Mouse (Mus musculus) induced T-regulatory cell, adult 2 months (primary cell): ENCODE measurements around the gene Tmc7.

Experiments
- DNase-seq: peaks from one replicate; pipeline ENCODE4 v3.0.0-alpha.2; 2012; ENCODE audit warnings: low read depth

Gene Tmc7

DNA sequence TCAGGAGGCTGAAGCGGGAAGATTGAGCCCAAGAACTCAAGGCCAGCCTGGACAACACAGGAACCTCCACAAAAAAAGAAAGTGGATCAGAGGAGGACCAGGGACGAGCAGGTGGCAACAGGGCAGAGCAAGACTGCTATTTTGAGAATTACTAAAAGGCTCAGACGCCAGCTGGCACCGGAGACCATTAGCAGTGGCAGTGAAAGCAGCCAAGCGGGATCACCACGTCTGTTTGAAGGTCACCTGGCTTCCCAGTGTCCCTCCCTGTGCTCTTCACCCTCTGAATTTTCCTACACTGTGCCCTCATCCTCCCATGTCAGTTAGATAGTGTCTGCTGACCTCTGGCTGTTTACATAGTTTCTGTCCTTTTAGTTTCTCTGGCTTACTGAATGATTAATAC lies 1.3 kb upstream of the Tmc7 start:
- DNase-seq = no peak

DNA sequence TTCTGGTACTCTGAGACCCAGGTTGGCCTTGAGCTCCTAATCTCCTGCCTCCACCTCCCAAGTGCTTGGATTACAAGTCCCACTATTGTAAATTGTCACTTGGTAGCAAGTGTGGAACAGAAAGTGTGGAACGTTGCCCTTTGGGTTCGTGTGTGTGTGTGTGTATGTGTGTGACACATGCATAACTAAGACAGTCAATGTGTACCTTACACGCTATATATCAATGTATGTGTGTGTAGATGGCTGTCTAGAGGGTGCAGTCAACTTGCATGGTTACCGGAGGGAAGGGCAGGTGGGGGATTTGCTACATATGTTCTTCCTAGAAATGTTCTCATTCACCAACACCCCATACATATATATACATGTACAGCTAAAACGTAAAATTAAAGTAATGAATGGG lies 390 bp upstream of the Tmc7 start:
- no peak for DNase-seq

DNA sequence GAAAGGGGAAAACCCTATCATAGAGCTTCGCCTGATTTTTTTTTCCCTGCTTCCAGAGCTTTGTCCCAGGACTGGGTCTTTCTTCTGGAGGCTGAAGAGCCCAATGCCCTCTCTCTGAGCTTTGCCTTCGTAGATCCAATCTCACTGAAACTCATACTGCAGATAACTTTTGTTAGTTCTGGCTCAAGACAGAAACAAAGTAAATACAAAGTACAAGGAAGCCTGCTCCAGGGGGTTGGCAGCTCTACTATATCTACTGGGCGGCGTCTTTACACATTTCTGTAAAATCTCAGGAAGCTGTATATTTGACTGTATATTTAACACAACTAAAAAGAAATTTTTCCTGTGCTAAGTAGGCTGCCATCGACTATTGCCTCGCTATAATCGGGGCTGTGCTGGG lies 715 bp downstream of the Tmc7 start:
- no peak for DNase-seq

- no peak for DNase-seq
These were observed 4.6 kb downstream of the Tmc7 start for GRCm38 (mm10) chr7:118579938-118580337.

GRCm38 (mm10) chr7:118578269-118578668 lies 6.3 kb downstream of the Tmc7 start:
- no peak for DNase-seq

DNA sequence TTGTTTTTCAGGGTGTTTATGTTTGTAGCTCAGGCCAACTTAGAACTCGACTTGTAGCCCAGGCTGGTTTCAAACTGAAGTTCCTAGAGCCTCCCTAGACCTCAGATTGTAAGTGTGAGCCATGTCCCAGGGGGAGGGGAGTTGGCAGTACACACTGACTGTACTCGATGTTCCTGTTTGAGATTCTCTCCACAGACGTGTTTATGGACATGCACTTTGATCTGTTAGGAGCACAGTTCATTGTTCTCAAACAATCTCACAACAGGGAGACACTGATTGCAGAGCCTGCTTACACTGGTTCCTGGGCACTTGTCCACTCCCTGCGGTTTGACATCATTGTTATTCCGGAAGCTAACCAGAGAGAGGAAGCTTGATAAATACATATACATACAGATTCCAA lies 12.5 kb downstream of the Tmc7 start:
- no peak for DNase-seq

GRCm38 (mm10) chr7:118571350-118571749 lies 13.2 kb downstream of the Tmc7 start:
- DNase-seq = no peak

- DNase-seq = no peak
These were observed 15.4 kb downstream of the Tmc7 start for GRCm38 (mm10) chr7:118569121-118569543.

GRCm38 (mm10) chr7:118554290-118554689 lies 30.2 kb downstream of the Tmc7 start:
- DNase-seq = no peak

DNA sequence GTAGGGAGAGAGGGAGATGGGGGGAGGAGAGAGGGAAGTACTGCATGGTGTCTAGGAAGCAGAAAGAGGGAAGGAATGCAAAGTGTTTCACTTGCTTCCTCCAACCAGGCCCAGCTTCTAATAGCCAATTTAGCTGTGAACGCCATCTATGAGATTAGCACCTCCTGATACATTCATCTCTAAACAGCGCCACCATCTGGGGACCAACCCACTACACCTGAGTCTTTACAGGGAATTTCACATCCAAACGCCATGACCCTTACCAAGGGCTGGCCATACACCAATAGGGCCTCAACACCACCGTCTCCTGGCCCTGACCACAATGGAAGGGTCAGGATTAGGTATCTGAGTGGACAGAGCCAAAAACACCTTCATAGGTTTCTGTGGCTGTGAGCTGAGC lies 30.7 kb downstream of the Tmc7 start:
- no peak for DNase-seq

DNA sequence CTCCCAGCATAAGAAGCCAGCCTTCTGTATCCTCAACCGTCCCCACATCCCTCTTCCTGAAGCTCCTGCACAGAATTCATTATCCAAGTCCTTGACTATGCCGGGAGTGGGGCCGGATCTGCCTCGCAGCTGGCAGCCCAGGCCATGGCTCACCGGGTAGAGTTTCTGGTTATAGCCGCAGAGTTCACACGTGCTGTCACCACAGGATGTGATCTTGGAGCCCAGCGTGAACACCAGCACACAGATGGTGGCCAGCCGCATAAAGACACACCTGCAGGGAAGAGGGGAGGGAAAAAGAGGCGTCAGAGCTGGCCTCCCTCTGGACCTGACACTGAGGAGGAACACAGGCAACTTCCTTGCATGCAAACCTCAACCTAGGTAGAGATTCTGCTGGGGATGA lies 37.1 kb downstream of the Tmc7 start:
- no peak for DNase-seq

GRCm38 (mm10) chr7:118544128-118544527 lies 40.4 kb downstream of the Tmc7 start:
- no peak for DNase-seq

DNA sequence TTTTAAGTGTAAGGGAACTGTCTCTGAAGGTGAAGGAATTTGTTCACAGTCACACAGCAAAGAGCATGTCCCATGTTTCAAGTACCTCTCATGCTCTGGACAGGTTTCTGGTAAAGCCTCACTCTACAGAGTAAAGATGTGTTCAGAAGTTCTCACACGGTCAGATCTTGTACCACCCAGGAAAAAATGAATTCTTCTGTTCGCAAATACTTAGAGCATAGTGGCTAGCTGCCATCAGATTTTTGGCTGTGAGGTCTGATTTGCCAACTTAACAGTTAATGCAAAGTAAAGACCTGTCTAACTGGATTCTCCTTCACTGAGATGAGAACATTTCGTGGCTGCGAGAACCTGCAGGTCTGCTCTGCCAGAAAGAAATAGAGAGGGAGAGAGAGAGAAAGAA lies 49.5 kb downstream of the Tmc7 start:
- DNase-seq = no peak

DNA sequence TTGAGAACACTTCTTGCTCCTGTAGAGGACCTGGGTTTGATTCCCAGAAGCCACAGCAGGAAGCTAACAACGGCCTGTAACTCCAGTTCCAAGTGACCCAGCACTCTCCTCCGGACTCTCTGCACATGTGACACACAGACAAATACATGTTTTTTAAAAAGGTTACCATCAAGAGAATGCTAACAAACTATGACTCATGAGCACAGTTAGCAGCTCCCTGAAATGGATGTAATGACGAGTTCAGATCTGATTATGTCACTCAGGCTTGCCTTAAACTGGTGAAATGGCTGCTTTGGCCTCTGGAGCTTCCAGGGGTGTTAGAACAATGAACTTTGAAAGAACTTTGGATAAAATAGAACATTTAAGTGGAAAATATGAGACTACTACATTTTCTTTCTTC lies 50.2 kb downstream of the Tmc7 start:
- peak; percentile 15 for DNase-seq

- DNase-seq = peak; percentile 100
These were observed 51.4 kb downstream of the Tmc7 start, which contains the start of gene Coq7 for GRCm38 (mm10) chr7:118533178-118533578. TSS of gene Coq7 (minus strand) at chr7:118533356.

DNA sequence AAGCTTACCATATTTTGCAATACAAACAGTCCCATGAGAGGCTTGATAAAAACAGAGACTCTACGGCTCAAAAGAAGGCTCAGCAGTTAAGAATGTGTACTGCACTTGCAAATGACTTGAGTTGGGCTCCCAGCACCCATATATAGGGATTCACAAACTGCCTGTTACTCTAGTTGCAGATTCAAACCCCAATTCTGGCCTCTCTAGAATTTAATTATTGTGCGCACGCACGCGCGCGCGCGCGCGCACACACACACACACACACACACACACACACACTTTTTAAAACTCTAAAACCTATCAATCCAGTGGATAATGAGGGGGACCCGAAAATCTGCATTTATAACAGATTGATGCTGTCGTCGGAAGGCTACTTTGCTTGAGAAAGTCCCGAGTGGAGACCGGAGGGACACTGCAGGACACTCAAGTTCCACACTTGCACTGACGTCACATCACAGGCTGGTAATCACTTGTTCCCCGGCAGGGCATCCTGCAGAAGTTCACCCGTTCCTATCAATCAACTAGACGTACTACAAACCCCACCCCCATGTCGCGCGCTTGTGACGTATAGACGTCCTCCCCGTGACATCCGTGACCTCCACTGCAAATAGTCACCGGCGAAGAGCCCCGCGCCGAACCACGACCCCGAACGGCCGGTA lies 51.9 kb downstream of the Tmc7 start:
- DNase-seq = peak; percentile 99

DNA sequence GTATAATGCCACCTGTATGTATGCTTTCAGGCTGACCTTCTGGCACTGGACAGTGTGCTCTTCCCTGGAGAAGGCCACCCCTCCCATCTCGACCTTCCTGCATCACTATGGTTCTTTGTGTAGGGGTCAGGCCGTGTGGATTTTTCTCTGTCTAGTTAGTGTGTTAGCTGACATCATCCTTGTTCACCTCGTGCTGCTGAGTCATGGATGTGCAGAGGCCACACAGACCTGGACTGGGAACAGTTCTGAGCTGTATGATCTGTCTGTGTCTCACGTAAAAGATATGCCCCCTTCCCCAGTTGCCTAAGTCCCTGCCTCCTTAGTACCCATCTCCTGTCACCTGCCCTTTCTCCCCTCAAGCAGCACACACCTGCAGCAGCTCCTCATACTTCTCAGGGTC lies 57.6 kb downstream of the Tmc7 start:
- no peak for DNase-seq

DNA sequence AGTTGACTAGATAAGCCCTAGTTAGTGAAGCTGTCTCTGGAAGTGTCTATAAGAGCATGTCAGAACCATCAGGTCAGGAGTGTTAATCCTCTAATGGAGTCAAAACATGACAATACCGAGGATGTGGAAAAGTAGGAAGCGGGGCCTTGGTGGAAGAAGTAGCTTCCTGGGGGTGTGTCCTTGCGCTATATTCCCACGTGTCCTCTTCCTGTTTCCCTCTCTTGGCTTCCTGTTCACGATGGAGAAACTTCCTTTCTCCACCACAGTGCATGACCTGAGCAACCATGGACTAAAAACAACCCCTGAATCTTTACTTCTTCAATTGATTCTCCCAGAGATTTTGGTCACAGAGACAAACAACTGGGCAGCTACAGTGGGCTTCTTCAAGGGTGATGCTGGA lies 62.5 kb downstream of the Tmc7 start:
- no peak for DNase-seq

DNA sequence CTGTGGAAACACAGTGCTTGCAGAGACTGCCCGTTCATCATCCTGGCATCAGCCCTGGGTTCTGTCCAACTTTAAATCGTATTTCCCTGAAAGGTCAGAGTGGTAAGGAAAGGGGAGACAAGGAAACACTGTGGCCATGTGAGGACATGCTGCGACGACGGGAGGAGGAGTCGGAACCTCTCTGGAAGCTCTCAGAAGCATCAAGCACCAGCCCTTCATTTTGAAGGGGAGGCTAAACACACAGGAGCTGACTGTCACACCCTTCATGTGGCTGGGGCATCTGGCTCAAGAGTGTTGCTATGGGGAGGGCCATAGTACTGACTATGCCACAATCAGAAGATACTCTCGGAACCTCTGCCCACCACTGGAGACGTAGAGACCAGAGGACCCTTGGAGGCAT lies 64.9 kb downstream of the Tmc7 start:
- DNase-seq = no peak

- DNase-seq = peak; percentile 78
These were observed 65.8 kb downstream of the Tmc7 start for GRCm38 (mm10) chr7:118518687-118519086.

- DNase-seq = peak; percentile 19
These were observed 66.7 kb downstream of the Tmc7 start for GRCm38 (mm10) chr7:118517819-118518218.

DNA sequence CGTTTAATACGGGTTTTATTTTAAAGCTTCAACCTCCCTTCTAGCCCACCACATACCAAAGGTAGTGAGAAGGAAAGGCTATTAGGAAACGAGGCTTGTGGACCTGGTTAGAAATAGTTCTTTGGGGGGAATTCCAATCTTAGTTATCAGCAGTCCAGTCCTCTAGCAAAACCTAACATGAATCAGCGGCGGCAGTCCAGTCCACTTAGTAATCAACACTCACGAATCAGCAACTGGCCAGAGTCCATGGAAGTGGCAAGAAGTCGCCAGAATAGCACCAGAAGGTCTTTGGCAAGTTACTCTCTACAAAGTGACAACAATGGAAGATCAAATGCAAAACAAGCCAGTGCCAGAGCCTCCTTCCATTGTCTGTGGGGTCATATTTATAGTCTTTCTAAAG lies 76.0 kb downstream of the Tmc7 start:
- no peak for DNase-seq

DNA sequence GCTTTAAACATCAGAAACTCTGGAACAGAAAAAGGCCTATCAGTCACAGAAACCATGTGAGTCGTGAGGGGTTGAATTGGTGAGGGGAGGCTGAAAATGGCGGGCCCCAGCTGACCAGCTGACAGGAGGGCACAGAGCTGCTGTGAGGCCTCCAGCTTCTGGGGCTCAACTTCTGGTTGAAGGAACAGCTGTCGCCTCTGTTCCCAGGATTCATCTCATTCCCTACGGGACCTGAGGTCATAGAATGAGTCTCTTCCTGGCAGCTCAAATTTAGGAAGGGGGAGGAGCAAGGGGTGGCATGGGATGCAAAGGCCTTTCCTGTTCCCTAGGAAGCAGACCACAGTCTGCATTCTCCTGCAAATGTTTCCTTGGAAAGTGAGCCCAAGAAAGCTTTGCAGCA lies 80.7 kb downstream of the Tmc7 start:
- no peak for DNase-seq

DNA sequence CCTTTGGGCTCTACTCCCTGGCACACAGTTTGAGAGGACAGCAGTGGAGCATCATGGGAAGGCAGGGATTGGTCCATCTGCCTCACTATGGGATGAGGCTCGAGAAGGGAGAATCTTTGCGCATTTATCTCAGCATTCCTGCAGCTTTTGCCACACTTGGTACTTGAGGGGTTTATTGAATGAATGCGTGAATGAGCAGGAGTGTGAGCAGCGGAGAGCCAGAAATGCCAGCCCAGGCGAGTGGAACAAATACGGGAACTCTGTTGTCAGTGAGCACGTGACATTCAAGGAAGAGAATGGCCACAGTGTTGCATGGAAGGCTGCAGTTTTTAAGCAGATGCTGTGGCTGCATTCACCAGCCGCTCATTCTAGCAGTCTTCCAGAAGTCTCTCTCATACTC lies 82.2 kb downstream of the Tmc7 start:
- no peak for DNase-seq
